Mouse (Mus musculus) gastrocnemius, adult 2 months (tissue): ENCODE results near the gene Diras1. TPM values are rescaled to one million over a fixed set of nuclear protein-coding genes. Genes with fewer than 3 reads are reported as not detected.

Experiments used
- DNase-seq: peaks from one replicate; pipeline ENCODE4 v3.0.0; 2022
- H3K27ac ChIP-seq: fragments of 200-600 bp; 2 replicates; pipeline ENCODE4 v1.8.1; 2022; ENCODE audit warnings: mild to moderate bottlenecking
- H3K4me3 ChIP-seq: fragments of 200-600 bp; 2 replicates; pipeline ENCODE4 v1.8.1; 2022; ENCODE audit warnings: mild to moderate bottlenecking, moderate library complexity
- CTCF ChIP-seq: fragments of 200-600 bp; IDR thresholded peaks from 2 replicates; pipeline ENCODE4 v1.8.1; 2022; ENCODE audit warnings: antibody characterized with exemption, mild to moderate bottlenecking, moderate library complexity
- intact Hi-C: fragments of 180-260 bp; cut with DNase I; formaldehyde crosslinking; loops from one replicate; pipeline ENCODE4 v1.15.1; 2025
- total RNA-seq, 2 experiments: library from RNA; stranded (reverse); gene quantifications; 2 replicates each; pipeline ENCODE4 v1.2.3; 2021

Diras1 gene
- total RNA-seq, 2 experiments from 2014 or later, result 0.08 TPM; not detected in 1

DNA sequence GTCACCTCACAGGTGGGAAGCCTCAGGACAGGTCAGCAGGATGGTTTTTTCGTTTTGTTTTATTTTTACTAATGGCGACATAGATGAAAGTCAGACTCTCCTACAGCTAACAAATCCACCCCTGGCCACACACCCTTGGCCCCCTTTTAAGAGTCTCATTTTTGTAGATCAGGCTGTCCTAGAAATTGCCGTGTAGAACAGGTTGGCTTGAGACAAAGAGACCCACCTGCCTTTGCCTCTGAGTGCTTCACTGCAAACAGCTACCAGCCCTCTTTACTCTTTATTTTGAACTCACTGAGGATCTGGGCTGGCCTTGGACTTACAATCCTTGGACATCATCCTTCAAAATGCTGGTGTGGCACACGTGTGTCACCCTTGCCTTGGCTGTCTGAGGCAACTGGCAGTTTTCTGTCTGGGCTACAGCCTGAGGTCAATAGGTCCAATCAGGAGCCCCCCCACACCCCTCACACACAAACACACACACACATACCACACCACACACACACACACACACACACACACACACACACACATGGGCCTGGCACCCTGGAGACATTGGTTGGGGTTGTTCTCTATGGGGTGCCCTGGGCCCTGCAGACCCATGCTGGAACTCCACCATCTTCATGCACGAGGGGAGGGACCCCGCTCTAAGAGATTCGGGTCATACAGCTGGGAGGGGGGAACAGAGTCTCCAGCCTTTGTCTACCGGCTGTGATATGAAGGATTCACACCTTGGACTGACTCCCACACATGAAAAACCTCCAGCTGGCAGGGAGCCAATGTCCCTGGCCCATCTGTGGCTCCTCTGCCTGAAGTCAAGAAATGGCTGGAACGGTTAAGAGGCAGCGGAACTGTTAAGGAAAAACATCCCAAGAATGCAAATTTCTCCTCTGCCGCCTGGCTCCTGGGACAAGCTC lies 53.1 kb downstream of the Diras1 start:
- intact Hi-C loops, result no loop called here
- Histone ChIP-seq H3K27ac (peak overlapping the region; percentile 21), H3K4me3 (no peak overlapping the region)
- TF ChIP-seq CTCF, result no peak
- DNase-seq, result peak; percentile 67

- intact Hi-C loops, result no loop called here
- DNase-seq, result no peak
- H3K4me3 ChIP-seq, result no peak overlapping the region
- H3K27ac ChIP-seq, result peak overlapping the region; percentile 3; the same call in 1 of the 2 replicates
- no peak for TF ChIP-seq CTCF
Measured at GRCm38 (mm10) chr10:80971533-80971932, 53.9 kb downstream of the Diras1 start.

DNA sequence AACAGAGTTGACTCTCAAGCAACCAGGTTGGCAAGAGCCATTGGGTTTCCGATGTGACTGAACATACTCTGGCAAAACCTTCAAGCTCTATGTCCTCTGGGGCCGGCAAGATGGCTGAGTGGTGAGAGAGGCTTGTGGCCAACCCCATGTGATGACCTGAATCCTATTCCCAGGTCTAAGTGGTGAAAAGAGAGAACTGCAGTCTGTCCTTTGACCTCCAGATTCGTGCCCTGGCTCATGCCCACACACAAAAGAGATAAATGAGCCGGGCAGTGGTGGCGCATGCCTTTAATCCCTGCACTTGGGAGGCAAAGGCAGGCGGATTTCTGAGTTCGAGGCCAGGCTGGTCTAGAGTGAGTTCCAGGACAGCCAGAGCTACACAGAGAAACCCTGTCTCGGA lies 55.3 kb downstream of the Diras1 start:
- intact Hi-C loops, result no loop called here
- no peak for DNase-seq

More for the DNA sequence above, 55.3 kb downstream of the Diras1 start:
- Histone ChIP-seq H3K4me3 (no peak overlapping the region), H3K27ac (no peak overlapping the region)
- no peak for TF ChIP-seq CTCF

Other genes with a start within 250 kb of the Diras1 start
- 10 to 100 TPM; 28.9 to 29.1 TPM for gene Sf3a2, start 227.5 kb downstream of the Diras1 start, total RNA-seq
- 10 to 100 TPM; 22.3 to 29.8 TPM for gene Plekhj1, start 227.0 kb downstream of the Diras1 start, total RNA-seq
- gene Amh, start 220.4 kb downstream of the Diras1 start, total RNA-seq, result under 1 TPM; 0.38 to 0.98 TPM
- 100 to 1,000 TPM; 397 to 414 TPM for gene Jsrp1, start 212.2 kb downstream of the Diras1 start, total RNA-seq
- 100 to 1,000 TPM; 579 to 691 TPM for gene Oaz1, start 199.0 kb downstream of the Diras1 start, total RNA-seq
- 10 to 100 TPM; 10.9 to 11.3 TPM for gene Lingo3, start 181.6 kb downstream of the Diras1 start, total RNA-seq
- 10 to 100 TPM; 13.5 to 20.0 TPM for gene Lsm7, start 170.5 kb downstream of the Diras1 start, total RNA-seq
- gene Sppl2b, start 170.4 kb downstream of the Diras1 start, total RNA-seq, result 10 to 100 TPM; 11.3 to 18.5 TPM
- gene Tmprss9, start 153.8 kb downstream of the Diras1 start, total RNA-seq, result under 1 TPM in 1 of 2 experiments, not detected in 1; 0.08 TPM
- gene Timm13, start 124.7 kb downstream of the Diras1 start, total RNA-seq, result 100 to 1,000 TPM; 110 to 139 TPM
- 1 to 10 TPM; 1.9 to 3.0 TPM for gene Lmnb2, start 107.4 kb downstream of the Diras1 start, total RNA-seq
- gene Gadd45b, start 95.6 kb downstream of the Diras1 start, total RNA-seq, result 10 to 100 TPM; 23.6 to 28.4 TPM
- 1 to 10 TPM in 1 of 2 experiments, under 1 TPM in 1; 0.66 to 1.0 TPM for gene Gng7, start 10.7 kb downstream of the Diras1 start, total RNA-seq
- gene Slc39a3, start 11.8 kb upstream of the Diras1 start, total RNA-seq, result 10 to 100 TPM; 11.6 to 16.0 TPM
- gene Sgta, start 34.5 kb upstream of the Diras1 start, total RNA-seq, result 100 to 1,000 TPM; 100 TPM
- 10 to 100 TPM; 25.1 to 25.9 TPM for gene Thop1, start 44.4 kb upstream of the Diras1 start, total RNA-seq
- not detected for gene Creb3l3, start 73.2 kb upstream of the Diras1 start, total RNA-seq
- 100 to 1,000 TPM; 148 to 187 TPM for gene Map2k2, start 80.3 kb upstream of the Diras1 start, total RNA-seq
- gene Zbtb7a, start 109.6 kb upstream of the Diras1 start, total RNA-seq, result 10 to 100 TPM; 23.3 to 25.9 TPM
- gene Pias4, start 142.3 kb upstream of the Diras1 start, total RNA-seq, result 10 to 100 TPM; 15.7 to 16.2 TPM
- gene Eef2, start 151.0 kb upstream of the Diras1 start, total RNA-seq, result 1,000 to 10,000 TPM; 1,128 to 1,335 TPM
- 10 to 100 TPM; 22.1 to 24.9 TPM for gene Dapk3, start 157.3 kb upstream of the Diras1 start, total RNA-seq
- not detected for gene 4930442H23Rik, start 158.2 kb upstream of the Diras1 start, total RNA-seq
- gene Nmrk2, start 176.4 kb upstream of the Diras1 start, total RNA-seq, result 10 to 100 TPM; 59.7 to 72.8 TPM
- not detected for gene Atcay, start 205.2 kb upstream of the Diras1 start, total RNA-seq
- 1 to 10 TPM; 1.8 to 2.7 TPM for gene Zfr2, start 207.5 kb upstream of the Diras1 start, total RNA-seq
- under 1 TPM; 0.15 to 0.31 TPM for gene Matk, start 227.3 kb upstream of the Diras1 start, total RNA-seq
- gene Mrpl54, start 241.3 kb upstream of the Diras1 start, total RNA-seq, result 100 to 1,000 TPM; 103 to 112 TPM
- gene Apba3, start 241.3 kb upstream of the Diras1 start, total RNA-seq, result 100 to 1,000 TPM; 110 to 119 TPM